Mouse (Mus musculus) liver, embryonic 12.5 days (tissue): ENCODE results near the gene Sult2a4. TPM values are rescaled to one million over a fixed set of nuclear protein-coding genes. Genes with fewer than 3 reads are reported as not detected.
"Not testable (repeated sequence)": the region's sequence is repeated elsewhere in the genome, so short reads cannot be mapped to it uniquely, and the experiment has no call there.

ENCODE experiments used
- ATAC-seq: fragments of 200-750 bp; cut with Nextera tagmentation; 2 replicates; pipeline ENCODE4 v1.8.0; 2017; ENCODE audit warnings: moderate number of reproducible peaks, mild to moderate bottlenecking, moderate library complexity
- H3K27ac ChIP-seq: fragments of 300-500 bp; sonication (generic); 2 replicates; pipeline ENCODE4 v1.5.1; 2016; ENCODE audit warnings: mild to moderate bottlenecking
- H3K27me3 ChIP-seq: fragments of 300-500 bp; sonication (generic); replicated peaks from 2 replicates; pipeline ENCODE4 v1.6.1; 2016; ENCODE audit warnings: mild to moderate bottlenecking, moderate library complexity
- H3K36me3 ChIP-seq: fragments of 300-500 bp; sonication (generic); 2 replicates; pipeline ENCODE4 v1.6.1; 2016; ENCODE audit warnings: mild to moderate bottlenecking, moderate library complexity
- H3K4me1 ChIP-seq: fragments of 300-500 bp; sonication (generic); 2 replicates; pipeline ENCODE4 v1.6.1; 2016
- H3K4me2 ChIP-seq: fragments of 300-500 bp; sonication (generic); 2 replicates; pipeline ENCODE4 v1.6.1; 2016; ENCODE audit warnings: mild to moderate bottlenecking, moderate library complexity
- H3K4me3 ChIP-seq: fragments of 300-500 bp; sonication (generic); 2 replicates; pipeline ENCODE4 v1.5.1; 2016; ENCODE audit warnings: mild to moderate bottlenecking, moderate library complexity
- H3K9ac ChIP-seq: fragments of 300-500 bp; sonication (generic); 2 replicates; pipeline ENCODE4 v1.6.1; 2016; ENCODE audit warnings: mild to moderate bottlenecking, moderate library complexity
- H3K9me3 ChIP-seq: fragments of 300-500 bp; sonication (generic); replicated peaks from 2 replicates; pipeline ENCODE4 v1.6.1; 2016; ENCODE audit warnings: mild to moderate bottlenecking, moderate library complexity
- WGBS: fragments of 180-500 bp; shearing (Covaris S2); methylation state at CpG from one replicate; pipeline ENCODE4 v1.1.7; 2016; ENCODE audit not compliant: insufficient replicate concordance; 5-methylcytosine and 5-hydroxymethylcytosine counted together
- polyA plus RNA-seq: library from polyadenylated mRNA; unstranded; fragments of >200 nt; fragmentation: Nextera tagmentation; extraction: Ambion mirVana; gene quantifications from 2 replicates; pipeline ENCODE4 v1.2.1, GENCODE M21; 2016

The Sult2a4 gene
- polyA plus RNA-seq = not detected in 2 replicates

GRCm38 (mm10) chr7:13989507-13989906 is at the start of gene Sult2a4:
Gene Sult2a4, minus strand, starts transcription at chr7:13989607.
- 86% methylated on average over 6 of the region's 6 CpGs for WGBS
- ATAC-seq, H3K27ac ChIP-seq: not testable (repeated sequence)

DNA sequence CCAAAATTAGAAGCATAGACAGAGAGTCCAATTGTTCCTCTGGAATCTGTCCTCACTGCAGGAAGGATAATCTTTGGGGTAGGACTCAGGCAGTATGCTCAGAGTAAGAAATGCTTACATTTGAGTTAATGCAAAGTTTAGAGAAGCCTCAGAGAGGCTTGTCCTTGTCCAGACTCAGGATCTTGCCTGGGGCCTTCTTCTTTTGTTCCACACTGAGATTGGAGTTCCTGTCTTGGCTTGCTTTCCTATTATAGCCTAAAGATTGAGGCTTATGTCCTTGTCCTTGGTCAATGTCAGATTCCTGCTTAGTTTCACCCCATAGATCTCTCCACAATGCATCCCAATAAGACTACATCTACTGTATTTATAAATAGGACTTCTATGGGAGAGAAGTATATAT is 41.4 kb upstream of the Sult2a4 start:
- not testable (repeated sequence) for H3K27ac ChIP-seq, ATAC-seq, H3K9ac ChIP-seq, H3K4me1 ChIP-seq, H3K9me3 ChIP-seq, H3K4me2 ChIP-seq, H3K27me3 ChIP-seq, H3K36me3 ChIP-seq, H3K4me3 ChIP-seq

More at GRCm38 (mm10) chr7:13989507-13989906, at the start of gene Sult2a4:
- H3K36me3 ChIP-seq, H3K4me2 ChIP-seq, H3K4me3 ChIP-seq, H3K9me3 ChIP-seq, H3K27me3 ChIP-seq, H3K4me1 ChIP-seq, H3K9ac ChIP-seq: not testable (repeated sequence)

DNA sequence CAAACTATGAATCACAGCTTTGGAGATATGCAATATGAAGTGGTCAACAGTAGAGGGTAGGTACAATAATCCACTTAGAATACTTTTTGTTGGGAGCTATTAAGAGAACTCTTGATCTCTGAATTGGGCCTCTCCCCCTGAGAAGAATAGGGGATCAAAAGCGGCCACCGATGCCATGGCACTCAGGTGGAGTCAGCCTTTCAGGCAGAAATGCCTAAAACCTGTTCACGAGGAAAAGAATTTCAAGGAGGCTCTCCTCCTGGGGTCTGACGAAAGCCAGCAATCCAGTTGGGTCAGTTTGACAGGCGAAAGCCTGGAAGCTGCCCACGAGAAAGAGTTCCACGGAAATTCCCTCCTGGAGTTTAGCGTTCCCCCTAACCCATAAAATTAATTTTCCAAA is 23.7 kb upstream of the Sult2a4 start:
- H3K9me3 ChIP-seq = 0 out of 2 replicates have a peak, but pooled peaks cover 12% of the 10 kb centered on the region
- WGBS = 70% methylated on average over 8 of the region's 8 CpGs
- H3K27me3 ChIP-seq = no peaks in the 10 kb centered on the region
- H3K36me3 ChIP-seq = no peaks in the 10 kb centered on the region
- H3K9ac ChIP-seq = no peak overlapping the region
- no peak overlapping the region for H3K4me2 ChIP-seq
- no peak overlapping the region for H3K4me3 ChIP-seq
- no peak overlapping the region for H3K27ac ChIP-seq
- H3K4me1 ChIP-seq = no peaks in the 10 kb centered on the region
- ATAC-seq = no peak

DNA sequence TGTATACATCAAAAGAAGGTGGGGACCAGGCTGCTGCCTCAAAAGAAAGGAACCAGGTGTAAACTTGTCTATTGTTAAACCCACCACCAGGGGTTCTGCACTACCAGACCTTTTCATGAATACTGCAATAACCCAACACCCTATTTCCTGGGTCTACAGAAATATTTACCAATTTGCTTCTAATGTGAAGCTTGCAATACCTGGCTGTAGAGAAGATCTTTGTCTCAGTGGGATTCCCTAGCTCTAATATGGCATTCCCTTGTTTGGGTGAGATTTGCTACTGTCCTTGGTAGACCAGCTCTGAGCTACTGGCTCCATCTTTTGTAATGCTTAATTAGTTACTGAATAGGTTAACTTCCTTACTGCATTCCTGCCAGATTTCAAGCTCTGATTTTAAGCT is 21.3 kb upstream of the Sult2a4 start:
- H3K9me3 ChIP-seq, H3K27ac ChIP-seq, ATAC-seq, H3K4me3 ChIP-seq, H3K4me2 ChIP-seq, H3K36me3 ChIP-seq, H3K9ac ChIP-seq, H3K27me3 ChIP-seq, H3K4me1 ChIP-seq: not testable (repeated sequence)

Other genes starting within 250 kb of the Sult2a4 start
- gene Sult2a1, start 152.2 kb downstream of the Sult2a4 start, polyA plus RNA-seq = 0.17 and 0.20 TPM in 2 replicates
- gene Sult2a3, start 133.4 kb upstream of the Sult2a4 start, polyA plus RNA-seq = 0.13 TPM in 1 of 2 replicates, not detected in the other